Mouse (Mus musculus) stomach, postnatal 0 days (tissue): ENCODE measurements at regions not wholly inside any gene's neighbourhood (a gene's known extent, or its start where the extent isn't known, plus 50 kb on each side); places are given as distances from the start of the nearest gene placed in this dataset.

Experiments
- ATAC-seq: fragments of 200-750 bp; cut with Nextera tagmentation; 2 replicates; pipeline ENCODE4 v1.8.0; 2017; ENCODE audit not compliant: low FRiP score, low TSS enrichment
- DNase-seq: peaks from one replicate; pipeline ENCODE4 v3.0.0-alpha.2; 2016; ENCODE audit warnings: low spot score
- H3K27ac ChIP-seq: fragments of 300-500 bp; sonication (generic); replicated peaks from 2 replicates; pipeline ENCODE4 v1.5.1; 2014; ENCODE audit warnings: mild to moderate bottlenecking, control low read depth
- H3K27me3 ChIP-seq: fragments of 300-500 bp; sonication (generic); 2 replicates; pipeline ENCODE4 v1.6.1; 2014; ENCODE audit warnings: low read length; ENCODE audit not compliant: control insufficient read depth, insufficient read depth
- H3K36me3 ChIP-seq: fragments of 300-500 bp; sonication (generic); 2 replicates; pipeline ENCODE4 v1.6.1; 2014; ENCODE audit warnings: low read length, mixed read lengths; ENCODE audit not compliant: control insufficient read depth, insufficient read depth
- H3K4me1 ChIP-seq: fragments of 300-500 bp; sonication (generic); replicated peaks from 2 replicates; pipeline ENCODE4 v1.6.1; 2014; ENCODE audit warnings: antibody characterized with exemption; ENCODE audit not compliant: control insufficient read depth, insufficient read depth
- H3K4me2 ChIP-seq: fragments of 300-500 bp; sonication (generic); replicated peaks from 2 replicates; pipeline ENCODE4 v1.6.1; 2014; ENCODE audit warnings: low read depth, mild to moderate bottlenecking, control low read depth, moderate library complexity
- H3K4me3 ChIP-seq: fragments of 300-500 bp; sonication (generic); 2 replicates; pipeline ENCODE4 v1.5.1; 2014; ENCODE audit warnings: low read depth, low read length, control low read depth
- H3K9ac ChIP-seq: fragments of 300-500 bp; sonication (generic); 2 replicates; pipeline ENCODE4 v1.6.1; 2014; ENCODE audit warnings: mild to moderate bottlenecking, low read length, control low read depth, mixed read lengths
- H3K9me3 ChIP-seq: fragments of 300-500 bp; sonication (generic); 2 replicates; pipeline ENCODE4 v1.6.1; 2016; ENCODE audit warnings: low read length; ENCODE audit not compliant: control insufficient read depth
- CTCF ChIP-seq: IDR thresholded peaks from 2 replicates; pipeline ENCODE4 v1.5.1; 2016; ENCODE audit warnings: antibody characterized with exemption, low read depth, mild to moderate bottlenecking, moderate library complexity
- EP300 ChIP-seq: optimal IDR thresholded peaks from 2 replicates; pipeline ENCODE3; 2016; ENCODE audit warnings: antibody characterized with exemption
- whole genome bisulfite sequencing: fragments of 180-500 bp; shearing (Covaris S2); extraction: QIAGEN DNeasy Blood & Tissue Kit; methylation state at CpG from one replicate; pipeline ENCODE4 v1.1.7; 2014; 5-methylcytosine and 5-hydroxymethylcytosine counted together

DNA sequence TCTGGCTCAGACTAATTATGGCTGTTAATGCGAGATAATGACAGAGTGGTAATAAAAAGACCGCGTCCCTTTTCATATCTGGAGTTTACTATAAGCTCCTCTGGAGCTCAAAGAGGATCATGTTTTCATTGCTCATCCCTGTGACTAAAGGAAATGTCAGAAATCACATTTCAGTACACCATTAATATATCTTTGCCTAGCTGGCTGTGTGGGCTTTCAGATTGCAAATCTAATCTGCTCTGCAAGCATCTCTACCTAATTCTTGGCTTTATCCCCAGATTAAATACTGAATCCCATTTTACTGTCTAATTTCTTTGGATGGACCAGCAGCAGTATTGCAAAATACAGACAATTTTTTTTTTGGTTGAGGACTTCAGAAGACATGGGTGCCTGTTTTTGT lies 122.6 kb upstream of the Gcfc2 start:
- WGBS = 85% methylated on average over 3 of the region's 3 CpGs
- Histone ChIP-seq H3K4me3 (no peak overlapping the region), H3K27me3 (no peaks in the 10 kb centered on the region), H3K27ac (no peak overlapping the region), H3K36me3 (no peaks in the 10 kb centered on the region), H3K9ac (no peak overlapping the region), H3K4me1 (no peaks in the 10 kb centered on the region), H3K9me3 (no peaks in the 10 kb centered on the region), H3K4me2 (no peak overlapping the region)
- DNase-seq (no peak), ATAC-seq (no peak)
- TF ChIP-seq EP300 (no peak), CTCF (no peak)

GRCm38 (mm10) chr6:81801804-81802203 lies 121.7 kb upstream of the Gcfc2 start:
- 74% methylated on average over 3 of the region's 3 CpGs for WGBS
- Histone ChIP-seq H3K9me3 (no peaks in the 10 kb centered on the region), H3K27ac (no peak overlapping the region), H3K4me2 (no peak overlapping the region), H3K9ac (no peak overlapping the region), H3K4me3 (no peak overlapping the region), H3K27me3 (no peaks in the 10 kb centered on the region), H3K36me3 (no peaks in the 10 kb centered on the region), H3K4me1 (no peaks in the 10 kb centered on the region)
- TF ChIP-seq CTCF (no peak), EP300 (no peak)
- DNase-seq (no peak), ATAC-seq (no peak)

DNA sequence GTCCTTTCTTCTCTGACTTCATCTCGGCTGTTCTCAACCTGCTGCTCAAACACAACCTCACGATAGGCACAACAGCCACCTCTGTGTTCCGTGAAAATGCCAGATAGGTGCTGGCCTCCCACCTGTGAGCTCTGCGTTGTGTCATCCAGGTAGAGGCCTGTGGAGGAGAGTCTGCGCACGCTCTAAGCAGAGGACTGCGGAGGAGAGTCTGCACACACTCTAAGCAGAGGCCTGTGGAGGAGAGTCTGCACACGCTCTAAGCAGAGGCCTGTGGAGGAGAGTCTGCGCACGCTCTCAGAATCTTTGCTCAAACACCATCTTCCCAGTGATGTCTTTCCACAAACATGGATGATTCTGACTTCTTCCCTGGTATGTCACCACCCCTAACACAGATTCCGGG lies 117.5 kb upstream of the Gcfc2 start:
- Histone ChIP-seq H3K9me3 (no peaks in the 10 kb centered on the region), H3K27ac (no peak overlapping the region), H3K4me1 (no peaks in the 10 kb centered on the region), H3K4me2 (no peak overlapping the region), H3K36me3 (no peaks in the 10 kb centered on the region), H3K9ac (no peak overlapping the region), H3K27me3 (no peaks in the 10 kb centered on the region), H3K4me3 (no peak overlapping the region)
- ATAC-seq = no peak
- 88% methylated on average over 11 of the region's 11 CpGs for WGBS
- TF ChIP-seq EP300 (no peak), CTCF (no peak)
- no peak for DNase-seq

DNA sequence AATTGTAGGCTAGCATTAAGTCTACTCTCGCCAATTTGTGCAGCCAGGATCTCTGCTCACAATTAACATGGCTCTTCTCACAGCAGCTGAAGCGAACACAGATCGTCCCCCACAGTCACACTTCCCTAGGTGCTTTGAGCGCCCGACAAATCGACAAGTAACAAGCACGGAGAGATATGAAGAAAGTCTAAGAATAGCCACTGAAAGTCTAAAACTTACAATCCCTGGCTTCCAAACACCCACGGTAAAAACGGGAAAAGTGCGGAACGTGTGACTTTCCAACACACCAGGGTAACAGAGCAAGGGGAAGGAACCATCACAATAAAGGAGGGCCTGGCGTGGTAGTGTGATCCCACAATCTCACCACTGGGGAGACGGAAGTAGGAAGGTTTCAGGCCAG lies 114.8 kb upstream of the Gcfc2 start:
- WGBS = 90% methylated on average over 13 of the region's 13 CpGs
- Histone ChIP-seq H3K27ac (no peak overlapping the region), H3K4me3 (no peak overlapping the region), H3K4me1 (no peaks in the 10 kb centered on the region), H3K9ac (no peak overlapping the region), H3K9me3 (no peaks in the 10 kb centered on the region), H3K27me3 (no peaks in the 10 kb centered on the region), H3K4me2 (no peak overlapping the region), H3K36me3 (no peaks in the 10 kb centered on the region)
- ATAC-seq (no peak), DNase-seq (no peak)
- TF ChIP-seq EP300 = no peak
- TF ChIP-seq CTCF = no peak

DNA sequence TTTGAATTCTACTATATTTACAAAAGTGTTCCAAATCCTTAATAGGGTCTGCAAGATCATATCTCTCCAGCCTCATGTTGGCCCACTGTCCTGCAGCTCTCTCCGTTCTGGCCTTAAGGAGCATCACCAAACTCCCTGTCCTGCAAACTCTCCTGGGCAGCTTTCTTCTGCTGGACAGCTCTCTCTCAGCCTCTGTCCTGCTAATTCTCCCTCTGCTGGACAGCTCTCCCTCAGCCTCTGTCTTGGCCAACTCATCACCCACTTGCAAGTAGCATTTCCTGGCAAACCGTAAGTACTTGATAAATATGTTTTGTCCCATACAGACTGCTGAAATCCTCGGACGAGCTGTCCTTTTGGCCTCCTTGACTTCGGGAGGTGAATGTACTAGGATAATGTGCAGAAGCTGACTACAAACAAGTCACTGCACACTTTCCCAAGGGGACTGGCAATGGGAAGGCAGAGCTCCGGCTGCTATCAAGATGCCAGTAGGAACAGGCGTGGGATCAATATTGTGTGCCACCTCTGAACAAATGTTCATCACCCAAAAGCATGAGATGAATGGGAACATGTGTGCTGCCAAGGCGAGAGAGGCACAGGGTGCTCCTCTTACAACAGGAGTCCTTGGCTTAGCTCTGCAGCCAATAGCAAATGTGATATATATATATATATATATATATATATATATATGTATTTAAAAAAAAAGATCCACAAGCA lies 108.1 kb upstream of the Gcfc2 start:
- Histone ChIP-seq H3K36me3 (no peaks in the 10 kb centered on the region), H3K9ac (no peak overlapping the region), H3K4me3 (no peak overlapping the region), H3K4me2 (no peak overlapping the region), H3K27me3 (no peaks in the 10 kb centered on the region), H3K4me1 (no peaks in the 10 kb centered on the region), H3K27ac (no peak overlapping the region), H3K9me3 (no peaks in the 10 kb centered on the region)
- TF ChIP-seq CTCF (peak; percentile 38), EP300 (no peak)
- 77% methylated on average over 8 of the region's 8 CpGs for WGBS
- no peak for ATAC-seq
- DNase-seq = no peak

- H3K27me3 ChIP-seq = no peaks in the 10 kb centered on the region
- ATAC-seq (no peak), DNase-seq (no peak)
- no peaks in the 10 kb centered on the region for H3K9me3 ChIP-seq
- H3K9ac ChIP-seq = no peak overlapping the region
- H3K4me1 ChIP-seq = no peaks in the 10 kb centered on the region
- WGBS = 69% methylated on average over 7 of the region's 7 CpGs
- no peak overlapping the region for H3K27ac ChIP-seq
- no peak overlapping the region for H3K4me2 ChIP-seq
- no peak for TF ChIP-seq CTCF
- TF ChIP-seq EP300 = no peak
- H3K36me3 ChIP-seq = no peaks in the 10 kb centered on the region
- no peak overlapping the region for H3K4me3 ChIP-seq
Measured at GRCm38 (mm10) chr6:81815962-81816338, 107.5 kb upstream of the Gcfc2 start.
